Mouse (Mus musculus): Measurements from ENCODE around the gene Sult4a1. TPM values are rescaled to one million over a fixed set of nuclear protein-coding genes. Genes with fewer than 3 reads are reported as not detected.

The Sult4a1 gene
- 100 to 1,000 TPM; 315 to 350 TPM for total RNA-seq (2021)
- long read RNA-seq, experiment 1, transcript Sult4a1-201 (7 exons, 2,383 nt), result major isoform, 337 of 379 reads
- long read RNA-seq, experiment 1, partial matches to known transcripts, result 8 of 379 reads
- long read RNA-seq, experiment 1, other reads (novel, unspliced or antisense), result 34 of 379 reads
- long read RNA-seq, experiment 2, transcript Sult4a1-201 (7 exons, 2,383 nt), result major isoform, 560 of 628 reads
- long read RNA-seq, experiment 2, partial matches to known transcripts, result 14 of 628 reads
- long read RNA-seq, experiment 2, other reads (novel, unspliced or antisense), result 52 of 628 reads

DNA sequence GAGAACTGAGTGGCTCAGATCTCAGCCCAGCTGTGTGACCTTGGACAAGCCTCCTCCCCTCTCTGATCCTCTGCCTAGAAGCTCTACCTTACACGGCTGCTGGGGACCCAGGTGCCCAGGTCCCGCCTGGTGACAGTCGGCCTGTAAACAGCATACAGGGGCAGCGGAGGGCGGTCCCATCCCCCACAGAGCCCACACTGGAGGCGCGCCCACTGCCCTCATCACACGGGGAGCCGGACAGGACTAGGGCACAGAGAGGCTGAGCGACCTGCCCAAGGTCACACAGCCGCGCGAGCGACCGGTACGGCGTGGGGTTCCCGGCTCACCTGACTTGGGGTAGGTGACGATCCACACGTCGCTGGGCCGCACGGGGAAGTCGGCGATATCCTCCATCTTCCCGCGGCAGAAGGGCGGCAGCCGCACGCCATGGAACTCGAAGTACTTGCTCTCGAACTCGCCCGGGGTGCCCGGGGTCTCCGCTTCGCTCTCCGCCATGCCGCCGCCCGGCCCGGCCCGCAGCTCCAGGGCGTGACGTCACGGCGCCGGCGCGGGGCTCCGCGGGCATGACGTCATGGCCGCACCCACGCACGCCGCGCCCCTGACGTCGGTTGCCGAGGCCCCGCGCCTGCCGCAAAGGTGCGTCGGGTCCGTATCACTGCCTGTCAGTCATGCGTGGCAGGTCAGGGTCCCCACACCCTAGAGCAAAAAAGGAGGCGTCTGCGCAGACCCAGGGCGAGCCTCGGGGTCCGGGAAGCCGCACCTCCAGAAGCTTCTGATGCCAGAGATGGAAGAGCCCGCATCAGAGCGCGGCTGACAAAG is at the start of gene Sult4a1:
Sult4a1 (minus strand) TSS at position 650 of the 819 bp plus-strand sequence.
- DNase-seq (ENCODE audit: low spot score in 2 of 2), result peak; percentile 29 to 70
- no peak for TF ChIP-seq CTCF (conservative IDR thresholded peaks at IDR 0.05)
- H3K27ac ChIP-seq, result peak within 1 kb of the TSS; percentile 95
- H3K4me3 ChIP-seq, result peak within 1 kb of the TSS; percentile 85

DNA sequence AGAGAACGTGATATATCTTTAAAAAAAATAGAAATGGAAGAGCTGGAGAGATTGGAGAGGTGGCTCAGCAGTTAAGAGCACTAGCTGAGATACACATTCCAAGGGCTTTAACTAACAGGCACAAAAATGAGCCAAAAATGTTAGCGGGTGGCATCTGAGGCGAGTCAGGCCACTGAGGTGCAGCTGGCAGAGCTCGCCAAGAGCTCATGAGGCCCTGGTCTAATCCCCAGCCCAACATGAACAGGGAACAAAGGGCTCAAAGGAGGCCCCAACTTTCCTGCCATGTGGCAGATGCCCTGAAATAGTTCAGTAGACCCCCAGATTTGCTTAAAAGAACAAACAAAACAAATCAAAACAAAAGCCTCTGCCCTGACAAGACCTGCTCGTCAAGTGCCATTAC is 35.4 kb upstream of the Sult4a1 start:
- no peak for DNase-seq (ENCODE audit: low spot score in 2 of 2)
- Histone ChIP-seq H3K4me3 (no peak overlapping the region), H3K27ac (no peak overlapping the region)
- no peak for TF ChIP-seq CTCF (conservative IDR thresholded peaks at IDR 0.05)

DNA sequence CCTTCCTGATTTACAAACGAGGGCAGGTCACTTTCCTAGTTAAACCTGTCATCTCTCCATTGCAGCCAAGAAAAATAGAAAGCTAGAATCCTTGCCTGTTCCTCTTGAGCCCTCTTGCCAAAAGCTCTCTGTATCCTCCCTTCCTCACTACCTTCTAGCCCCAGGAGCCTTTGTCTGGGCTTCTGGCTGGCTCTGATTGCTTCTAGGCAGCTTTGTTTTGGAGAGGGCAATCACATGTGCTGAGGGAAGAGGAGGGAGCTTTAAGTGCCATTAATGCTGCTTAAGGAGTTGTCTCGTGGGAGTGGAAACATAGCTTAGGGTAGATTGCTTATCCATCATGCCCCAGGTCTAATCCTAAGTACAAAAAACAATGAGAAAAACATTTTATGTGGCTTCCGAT is 34.6 kb upstream of the Sult4a1 start:
- Histone ChIP-seq H3K4me3 (no peak overlapping the region), H3K27ac (no peak overlapping the region)
- no peak for TF ChIP-seq CTCF (conservative IDR thresholded peaks at IDR 0.05)
- DNase-seq (ENCODE audit: low spot score in 2 of 2), result no peak

DNA sequence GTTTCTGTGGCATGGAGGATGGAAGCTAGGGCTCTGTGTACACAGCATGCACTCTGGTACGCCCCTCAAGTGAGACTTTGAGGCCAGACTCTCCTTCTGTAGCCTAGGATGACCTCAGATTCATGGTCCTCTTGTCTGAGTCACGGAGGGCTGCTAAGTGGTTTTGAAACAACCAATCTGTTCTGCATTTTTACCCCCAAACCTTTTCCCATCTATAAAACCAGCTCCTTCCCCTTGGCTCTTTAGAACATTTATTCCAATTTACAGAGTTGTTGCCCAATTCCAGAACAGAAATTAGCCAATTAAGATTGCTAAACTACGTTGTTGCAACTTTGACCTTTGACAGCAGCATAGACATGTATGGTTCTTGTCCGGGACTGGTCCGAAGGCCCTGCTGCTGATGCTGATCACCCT is 34.0 kb upstream of the Sult4a1 start:
- TF ChIP-seq CTCF (conservative IDR thresholded peaks at IDR 0.05), result no peak
- DNase-seq (ENCODE audit: low spot score in 2 of 2), result no peak
- Histone ChIP-seq H3K4me3 (no peak overlapping the region), H3K27ac (no peak overlapping the region)

DNA sequence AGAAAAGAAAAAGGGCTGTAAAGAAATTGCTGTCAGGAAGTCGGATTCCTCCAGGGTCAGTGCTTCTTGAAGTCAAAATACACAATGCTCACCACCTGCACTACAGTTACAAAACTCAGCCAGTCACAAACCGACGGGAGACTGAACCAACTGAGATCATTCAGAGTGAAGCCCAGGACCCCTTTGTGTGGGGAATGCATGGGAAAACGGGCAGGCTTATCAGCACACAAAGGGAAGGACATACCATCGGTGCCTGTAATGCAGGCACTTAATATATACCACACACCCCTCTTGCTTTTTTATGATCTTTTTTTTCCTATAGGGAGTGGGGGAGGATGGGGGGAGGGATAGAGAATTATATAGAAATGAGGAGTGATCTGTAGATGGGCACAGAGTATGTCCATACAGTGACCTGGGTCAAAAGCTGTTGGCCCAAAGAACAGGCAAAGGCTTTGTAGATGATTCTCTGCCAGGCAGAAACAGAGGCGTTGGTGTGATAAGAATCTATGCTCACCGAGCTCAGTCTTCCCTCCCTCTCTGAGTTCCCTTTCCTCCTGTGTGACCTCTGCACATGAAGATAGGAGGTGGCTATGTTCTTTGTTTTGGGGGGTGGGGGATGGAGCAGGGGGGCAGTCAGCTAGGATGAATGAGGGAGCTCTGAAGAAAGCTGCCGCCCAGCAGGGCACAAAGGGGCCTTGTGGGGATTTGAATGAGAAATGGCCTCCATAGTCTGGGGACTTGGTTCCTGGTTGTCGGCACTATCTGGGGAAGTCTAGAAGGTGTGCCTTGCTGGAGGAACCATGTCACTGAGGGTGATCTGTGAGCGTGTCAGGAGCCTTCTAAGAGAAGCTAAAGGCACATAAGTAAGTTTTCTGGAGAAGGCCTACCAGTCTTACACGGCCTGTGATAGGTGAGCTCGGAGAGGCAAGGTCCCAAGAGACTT is 31.2 kb upstream of the Sult4a1 start:
- DNase-seq (ENCODE audit: low spot score in 2 of 2), result no peak
- Histone ChIP-seq H3K27ac (no peak overlapping the region), H3K4me3 (no peak overlapping the region)
- no peak for TF ChIP-seq CTCF (conservative IDR thresholded peaks at IDR 0.05)

DNA sequence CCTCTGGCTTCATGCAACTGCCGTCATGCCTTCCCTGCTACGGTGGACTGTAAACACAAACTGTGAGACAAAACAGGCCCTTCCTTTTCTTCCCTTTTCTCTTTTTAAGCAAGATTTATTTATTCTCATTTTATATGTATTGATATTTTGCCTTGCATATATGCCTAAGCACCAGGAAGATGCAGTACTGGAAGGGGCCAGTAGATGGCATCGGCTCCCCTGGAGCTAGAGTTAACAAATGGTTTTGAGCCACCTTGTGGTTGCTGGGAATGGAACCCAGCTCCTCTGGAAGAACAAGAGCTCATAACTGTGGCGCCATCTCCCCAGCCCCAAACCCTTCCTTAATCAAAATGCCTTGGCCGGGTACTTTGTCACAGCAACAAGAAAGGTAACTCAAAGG is 29.9 kb upstream of the Sult4a1 start:
- DNase-seq (ENCODE audit: low spot score in 2 of 2), result no peak
- H3K4me3 ChIP-seq, result no peak overlapping the region
- TF ChIP-seq CTCF (conservative IDR thresholded peaks at IDR 0.05), result peak; percentile 73
- H3K27ac ChIP-seq, result no peak overlapping the region

DNA sequence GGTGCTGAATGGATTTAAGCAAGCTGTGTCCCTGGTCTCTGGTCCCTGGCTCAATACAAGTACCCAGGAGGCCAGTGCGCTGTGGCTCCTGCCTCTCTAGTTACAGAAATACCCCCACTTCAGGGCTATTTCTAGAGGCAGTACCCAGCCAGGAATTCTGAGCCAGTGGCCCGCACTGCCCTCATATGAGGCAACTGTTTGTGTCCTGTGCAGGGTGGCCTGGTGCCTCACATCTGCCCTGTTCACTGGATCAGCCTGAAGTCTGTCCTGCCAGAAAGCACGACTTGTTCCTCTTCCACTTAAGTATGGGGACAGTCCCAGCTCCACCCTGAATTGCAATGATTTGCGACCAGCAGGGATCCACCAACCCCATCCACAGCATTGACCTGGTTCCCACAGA is 27.9 kb upstream of the Sult4a1 start:
- no peak for TF ChIP-seq CTCF (conservative IDR thresholded peaks at IDR 0.05)
- H3K27ac ChIP-seq, result no peak overlapping the region
- no peak for DNase-seq (ENCODE audit: low spot score in 2 of 2)
- H3K4me3 ChIP-seq, result no peak overlapping the region

DNA sequence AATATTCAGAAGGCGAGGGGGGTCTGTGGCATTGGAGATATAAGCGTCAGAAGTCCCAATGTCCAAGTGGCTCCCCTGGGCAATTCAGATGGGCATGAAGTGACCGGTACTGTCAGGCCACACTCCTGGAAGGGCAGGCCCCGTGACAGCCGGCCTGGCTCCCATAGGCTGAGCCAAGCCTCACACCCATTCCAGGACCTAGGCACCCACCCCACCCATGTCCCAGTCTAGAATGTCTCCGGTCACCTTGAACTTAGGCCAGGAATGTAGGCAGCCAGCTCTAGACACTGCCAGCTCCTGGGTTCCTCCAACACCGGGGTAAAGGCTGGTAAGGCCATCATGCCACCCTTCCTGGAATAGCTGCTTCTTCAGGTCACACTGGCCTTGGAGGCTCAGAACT is 26.4 kb upstream of the Sult4a1 start:
- no peak overlapping the region for H3K4me3 ChIP-seq
- no peak for TF ChIP-seq CTCF (conservative IDR thresholded peaks at IDR 0.05)
- DNase-seq (ENCODE audit: low spot score in 2 of 2), result no peak
- H3K27ac ChIP-seq, result no peak overlapping the region

DNA sequence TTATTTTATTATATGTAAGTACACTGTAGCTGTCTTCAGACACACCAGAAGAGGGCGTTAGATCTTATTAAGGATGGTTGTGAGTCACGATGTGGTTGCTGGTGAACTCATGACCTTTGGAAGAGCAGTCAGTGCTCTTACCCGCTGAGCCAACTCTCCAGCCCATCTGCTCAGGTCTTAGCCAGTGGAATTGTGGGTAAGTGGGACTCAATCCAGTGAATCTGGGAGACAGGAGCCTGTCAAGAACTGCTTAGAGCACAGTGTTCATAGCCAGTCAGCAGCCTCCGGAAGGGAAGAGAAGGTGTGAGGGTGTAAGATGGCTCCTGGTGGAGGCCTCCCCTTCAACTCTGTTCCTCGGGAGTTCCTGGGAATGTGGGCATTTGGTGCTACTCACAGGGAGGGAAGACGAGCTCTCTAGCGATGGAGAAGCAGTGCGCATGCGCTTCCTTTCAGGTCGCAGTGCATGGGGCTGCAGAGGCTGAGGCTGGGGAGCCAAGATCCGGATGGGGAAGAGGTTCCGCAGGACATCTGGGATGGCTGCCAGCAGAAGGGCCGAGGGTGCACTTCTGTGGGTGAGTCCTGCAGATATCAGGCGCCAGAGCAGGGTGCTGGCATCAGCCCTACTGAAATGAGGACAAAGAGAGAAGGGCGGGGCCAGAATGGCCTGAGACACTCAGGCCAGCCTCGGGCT is 25.7 kb upstream of the Sult4a1 start:
- no peak for DNase-seq (ENCODE audit: low spot score in 2 of 2)
- no peak overlapping the region for H3K4me3 ChIP-seq
- no peak overlapping the region for H3K27ac ChIP-seq
- no peak; the same call in 1 of the 2 replicates for TF ChIP-seq CTCF (conservative IDR thresholded peaks at IDR 0.05)

DNA sequence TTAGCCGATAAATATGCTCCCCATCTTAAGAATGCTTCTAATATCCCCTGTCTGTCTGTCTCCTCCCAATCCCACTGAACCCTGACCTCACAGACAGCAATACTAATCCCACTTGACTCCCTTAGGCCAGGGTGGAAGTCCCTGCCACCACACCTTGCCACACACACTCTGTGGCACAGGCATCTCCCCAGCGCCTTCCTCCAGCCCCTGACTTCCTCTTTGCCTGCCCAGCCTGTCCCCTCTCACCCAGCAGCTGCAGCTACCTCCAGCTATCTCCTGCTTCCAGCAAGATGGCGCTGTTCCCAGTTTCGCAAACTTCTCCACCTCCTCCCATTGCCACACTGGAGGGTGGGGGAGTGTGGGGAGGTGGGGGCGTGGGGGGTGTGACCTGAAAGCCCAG is 21.3 kb upstream of the Sult4a1 start:
- TF ChIP-seq CTCF (conservative IDR thresholded peaks at IDR 0.05), result 0 out of 2 replicates have a peak, but pooled peaks have one; percentile 14
- Histone ChIP-seq H3K27ac (no peak overlapping the region), H3K4me3 (no peak overlapping the region)
- no peak for DNase-seq (ENCODE audit: low spot score in 2 of 2)

DNA sequence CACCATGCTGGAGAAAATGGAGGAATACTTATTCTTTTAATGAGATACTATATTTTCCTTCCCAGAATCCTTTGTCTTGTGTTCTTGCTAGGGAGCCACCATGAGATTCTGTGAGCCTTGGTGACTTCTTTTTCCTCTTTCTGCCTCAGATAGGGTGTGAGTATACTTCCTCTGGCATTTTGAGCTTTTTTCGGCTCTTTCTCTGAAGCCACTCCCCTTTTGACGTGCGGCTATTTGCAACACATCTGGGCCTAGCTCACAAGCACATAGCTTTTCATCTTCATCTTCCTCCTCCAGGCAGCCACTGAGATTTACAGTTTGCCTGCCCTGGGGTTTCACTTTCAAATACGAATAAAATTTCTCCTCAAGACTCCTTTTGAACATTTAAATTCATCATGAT is 20.9 kb upstream of the Sult4a1 start:
- Histone ChIP-seq H3K4me3 (no peak overlapping the region), H3K27ac (no peak overlapping the region)
- DNase-seq (ENCODE audit: low spot score in 2 of 2), result no peak
- TF ChIP-seq CTCF (conservative IDR thresholded peaks at IDR 0.05), result no peak

DNA sequence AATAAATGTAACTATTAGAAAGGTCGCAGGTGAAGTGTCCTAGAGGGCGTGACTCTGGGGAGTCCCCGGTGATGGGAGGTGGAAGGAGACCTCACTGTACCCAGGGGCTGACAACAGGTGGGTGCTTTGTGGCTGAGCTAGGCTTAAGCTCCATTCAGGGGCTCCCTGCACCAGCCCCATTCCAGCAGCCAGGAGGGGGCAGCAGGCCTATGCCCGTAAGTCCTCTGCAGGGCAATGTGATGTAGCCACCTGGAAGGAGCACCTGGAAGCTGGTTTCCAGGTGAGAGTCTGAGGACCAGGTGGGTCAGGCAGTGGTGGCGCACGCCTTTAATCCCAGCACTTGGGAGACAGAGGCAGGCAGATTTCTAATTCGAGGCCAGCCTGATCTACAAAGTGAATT is 18.5 kb upstream of the Sult4a1 start:
- peak; percentile 50 for TF ChIP-seq CTCF (conservative IDR thresholded peaks at IDR 0.05)
- Histone ChIP-seq H3K4me3 (no peak overlapping the region), H3K27ac (no peak overlapping the region)
- no peak for DNase-seq (ENCODE audit: low spot score in 2 of 2)
